Mouse (Mus musculus) layer of hippocampus, adult 18-20 months (tissue): ENCODE measurements around the gene Zfpl1. TPM values are rescaled to one million over a fixed set of nuclear protein-coding genes. Genes with fewer than 3 reads are reported as not detected.

Source experiments
- DNase-seq, 2 experiments: peaks; one replicate each; pipeline ENCODE4 v3.0.0; 2022; ENCODE audit warnings: low spot score in 2 of 2
- total RNA-seq, 2 experiments: library from RNA; stranded (reverse); gene quantifications; 2 replicates each; pipeline ENCODE4 v1.2.3; 2021

Zfpl1 gene
- total RNA-seq, 2 experiments from 2014 or later, result 36.6 to 42.0 TPM

GRCm38 (mm10) chr19:6102169-6102853 is 17.6 kb upstream of the Zfpl1 start:
- no peak for DNase-seq

GRCm38 (mm10) chr19:6101186-6101585 is 16.4 kb upstream of the Zfpl1 start:
- DNase-seq, result no peak

- DNase-seq, result no peak
Measured at GRCm38 (mm10) chr19:6097847-6098246, 13.1 kb upstream of the Zfpl1 start.

- no peak for DNase-seq
Measured at GRCm38 (mm10) chr19:6094119-6094518, 9.4 kb upstream of the Zfpl1 start, which contains the start of gene AC131692.1. Gene AC131692.1, plus strand, starts transcription at chr19:6094419.

GRCm38 (mm10) chr19:6088841-6089240 is 4.1 kb upstream of the Zfpl1 start:
- DNase-seq, result no peak

- DNase-seq, result no peak
Measured at GRCm38 (mm10) chr19:6085417-6085879, 692 bp upstream of the Zfpl1 start.

- no peak for DNase-seq
Measured at GRCm38 (mm10) chr19:6082156-6082555, 2.6 kb downstream of the Zfpl1 start, which contains the start of gene Gm28374. Gene Gm28374, minus strand, starts transcription at chr19:6082256.

GRCm38 (mm10) chr19:6079983-6080480 is 4.7 kb downstream of the Zfpl1 start, which contains the start of gene Tmem262:
Gene Tmem262, plus strand, starts transcription at chr19:6080033.
- DNase-seq, result no peak

- DNase-seq, result peak; percentile 81 to 92
Measured at GRCm38 (mm10) chr19:6076564-6077393, 8.0 kb downstream of the Zfpl1 start, which contains the start of gene Vps51. Gene Vps51, minus strand, starts transcription at chr19:6077231.

- DNase-seq, result no peak
Measured at GRCm38 (mm10) chr19:6073889-6074288, 10.9 kb downstream of the Zfpl1 start.

- DNase-seq, result no peak
Measured at GRCm38 (mm10) chr19:6071261-6071660, 13.5 kb downstream of the Zfpl1 start.

- no peak for DNase-seq
Measured at GRCm38 (mm10) chr19:6070571-6071250, 14.0 kb downstream of the Zfpl1 start.

GRCm38 (mm10) chr19:6069851-6070250 is 14.9 kb downstream of the Zfpl1 start:
- no peak for DNase-seq

GRCm38 (mm10) chr19:6068951-6069350 is 15.8 kb downstream of the Zfpl1 start:
- DNase-seq, result no peak

- peak; percentile 83 to 89 for DNase-seq
Measured at GRCm38 (mm10) chr19:6067724-6068415, 16.9 kb downstream of the Zfpl1 start, which contains the start of gene Tm7sf2. Gene Tm7sf2, minus strand, starts transcription at chr19:6068373.

- DNase-seq, result peak; percentile 77 to 86
Measured at GRCm38 (mm10) chr19:6067011-6067723, 17.6 kb downstream of the Zfpl1 start.

GRCm38 (mm10) chr19:6066571-6066970 is 18.2 kb downstream of the Zfpl1 start:
- no peak for DNase-seq

- no peak for DNase-seq
Measured at GRCm38 (mm10) chr19:6063081-6063480, 21.7 kb downstream of the Zfpl1 start.

GRCm38 (mm10) chr19:6062418-6062817 is 22.3 kb downstream of the Zfpl1 start:
- no peak for DNase-seq
